Mouse (Mus musculus) liver, embryonic 14.5 days (tissue): ENCODE measurements around the gene Mllt11.

Experiments
- CTCF ChIP-seq: IDR thresholded peaks from 2 replicates; pipeline ENCODE4 v1.5.1; 2016; ENCODE audit warnings: antibody characterized with exemption, low read depth, control low read depth
- EP300 ChIP-seq: IDR thresholded peaks from 2 replicates; pipeline ENCODE4 v1.6.1; 2016; ENCODE audit warnings: antibody characterized with exemption, low read depth

- TF ChIP-seq EP300: no peak
- TF ChIP-seq CTCF: no peak
Measured at GRCm38 (mm10) chr3:95230495-95231297, 1.3 kb downstream of the Mllt11 start.
